Mouse (Mus musculus) megakaryocyte, embryonic 14.5 days (primary cell): ENCODE results near the gene Ints7. TPM values are rescaled to one million over a fixed set of nuclear protein-coding genes. Genes with fewer than 3 reads are reported as not detected.

Experiments used
- H3K27me3 ChIP-seq: replicated peaks from 2 replicates; pipeline ENCODE3; 2012; ENCODE audit warnings: inconsistent platforms
- H3K36me3 ChIP-seq: replicated peaks from 2 replicates; pipeline ENCODE3; 2012; ENCODE audit warnings: low read length, inconsistent platforms, mixed read lengths
- H3K4me1 ChIP-seq: 2 replicates; pipeline ENCODE4 v1.6.1; 2012; ENCODE audit warnings: inconsistent platforms
- H3K4me3 ChIP-seq: replicated peaks from 2 replicates; pipeline ENCODE3; 2012; ENCODE audit warnings: moderate library complexity, mild to moderate bottlenecking, inconsistent platforms
- H3K9me3 ChIP-seq: 2 replicates; pipeline ENCODE4 v1.6.1; 2012; ENCODE audit warnings: inconsistent platforms
- FLI1 ChIP-seq: IDR thresholded peaks from 2 replicates; pipeline ENCODE4 v1.6.1; 2012; ENCODE audit warnings: low read length, inconsistent platforms, mixed read lengths
- GATA1 ChIP-seq: IDR thresholded peaks from 3 replicates; pipeline ENCODE4 v1.6.1; 2012; ENCODE audit warnings: mixed read lengths, low read length, inconsistent platforms, borderline replicate concordance
- polyA plus RNA-seq: library from polyadenylated mRNA; stranded (reverse); fragments of >175 nt; gene quantifications from 2 replicates; pipeline ENCODE4 v1.2.3, GENCODE M21; 2012; ENCODE audit warnings: low replicate concordance; ENCODE audit not compliant: insufficient read depth

Ints7 gene
- polyA plus RNA-seq, 1 experiment, result 5.8 TPM

DNA sequence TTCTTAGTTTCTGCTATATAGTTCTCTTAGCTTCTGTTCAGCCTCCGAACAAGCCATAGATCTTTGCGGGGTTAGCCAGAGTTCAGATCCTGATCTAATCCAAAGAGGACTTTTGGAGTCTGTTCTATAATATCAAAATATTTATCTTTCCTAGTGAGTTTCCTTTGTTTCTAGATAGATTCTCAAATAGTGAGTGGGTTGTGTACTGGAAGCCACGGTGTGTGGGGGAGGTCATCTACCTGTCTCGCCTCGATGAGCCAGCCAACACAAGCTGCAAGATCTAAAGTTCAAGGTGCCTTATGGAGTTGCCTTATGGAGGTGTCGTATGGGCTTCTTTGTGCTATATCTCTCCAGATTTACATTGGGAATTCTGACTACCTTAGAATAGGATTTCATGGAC, 88.2 kb downstream of the Ints7 start:
- Histone ChIP-seq H3K4me1 (peaks cover 18% of the 10 kb centered on the region), H3K4me3 (no peak overlapping the region), H3K27me3 (peaks cover 26% of the 10 kb centered on the region), H3K9me3 (0 out of 2 replicates have a peak, but pooled peaks cover 3% of the 10 kb centered on the region), H3K36me3 (no peaks in the 10 kb centered on the region)
- TF ChIP-seq GATA1 (no peak), FLI1 (no peak)

DNA sequence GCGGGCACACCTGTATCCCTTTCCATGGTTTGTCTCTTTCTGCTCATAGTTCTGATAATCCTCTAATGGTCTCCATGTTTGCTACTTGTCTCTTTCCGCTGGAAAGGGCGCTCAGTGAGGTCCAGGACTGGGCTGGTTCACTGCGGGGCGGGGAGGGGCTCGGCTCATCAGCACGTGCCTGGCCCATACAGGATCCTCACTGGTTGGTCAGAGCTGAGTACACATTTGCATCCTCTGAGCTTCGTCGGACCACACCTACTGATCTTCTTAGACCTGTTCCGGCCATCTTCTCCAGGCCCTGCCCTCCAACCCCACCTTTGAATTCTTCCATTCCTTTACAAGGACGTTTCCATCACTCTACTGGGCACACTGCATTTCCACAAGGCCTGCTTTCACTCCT, 90.9 kb downstream of the Ints7 start:
- peaks cover 10% of the 10 kb centered on the region for H3K4me1 ChIP-seq
- no peak for TF ChIP-seq FLI1
- no peak for TF ChIP-seq GATA1
- no peak overlapping the region for H3K4me3 ChIP-seq
- no peaks in the 10 kb centered on the region for H3K36me3 ChIP-seq
- peaks cover 16% of the 10 kb centered on the region for H3K27me3 ChIP-seq
- 0 out of 2 replicates have a peak, but pooled peaks cover 6% of the 10 kb centered on the region for H3K9me3 ChIP-seq

DNA sequence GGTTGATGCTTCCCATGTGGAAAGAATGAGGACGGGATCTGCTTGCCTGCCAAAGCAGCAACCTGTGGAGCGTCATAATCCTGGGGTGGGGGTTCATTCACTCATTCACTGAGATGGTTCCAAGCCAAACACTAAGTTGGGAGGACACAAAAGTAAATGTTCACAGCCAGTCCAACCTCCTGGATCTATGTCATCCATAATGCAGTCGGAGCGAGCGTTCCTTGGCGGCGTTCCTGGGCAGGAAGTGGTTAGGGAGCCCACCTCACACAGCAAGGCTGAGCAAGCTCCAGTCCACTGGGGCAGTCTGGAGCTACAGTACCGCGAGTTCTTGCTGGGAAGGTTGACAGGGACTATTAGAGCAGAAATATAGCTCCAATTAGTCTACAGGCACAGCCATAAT, 92.6 kb downstream of the Ints7 start:
- Histone ChIP-seq H3K27me3 (peaks cover 17% of the 10 kb centered on the region), H3K4me1 (no peaks in the 10 kb centered on the region)
- no peak for TF ChIP-seq FLI1
- no peak for TF ChIP-seq GATA1

More for the DNA sequence above, 92.6 kb downstream of the Ints7 start:
- no peak overlapping the region for H3K4me3 ChIP-seq
- H3K36me3 ChIP-seq, result no peaks in the 10 kb centered on the region
- 0 out of 2 replicates have a peak, but pooled peaks cover 6% of the 10 kb centered on the region for H3K9me3 ChIP-seq

Other genes starting within 250 kb of the Ints7 start
- 3.4 TPM in 1 of 2 replicates, not detected in the other for gene Tmem206, start 249.7 kb upstream of the Ints7 start, polyA plus RNA-seq
- 55.5 and 57.6 TPM in 2 replicates for gene Ppp2r5a, start 172.4 kb upstream of the Ints7 start, polyA plus RNA-seq
- 1.5 and 2.3 TPM in 2 replicates for gene Dtl, start 92 bp upstream of the Ints7 start, polyA plus RNA-seq
- gene Lpgat1, start 142.2 kb downstream of the Ints7 start, polyA plus RNA-seq, result 1.9 TPM in 1 of 2 replicates, not detected in the other
- gene Nek2, start 245.8 kb downstream of the Ints7 start, polyA plus RNA-seq, result 1.6 and 1.7 TPM in 2 replicates